Mouse (Mus musculus) 3134 (cell line): ENCODE data around the gene Cfb.
A peak's percentile ranks its signal among the peaks of the same experiment; 100 is the strongest.
"Not testable (repeated sequence)": the region's sequence is repeated elsewhere in the genome, so short reads cannot be mapped to it uniquely, and the experiment has no call there.

ENCODE experiments used
- DNase-seq: peaks from one replicate; pipeline ENCODE4 v3.0.0-alpha.2; 2011; ENCODE audit warnings: low spot score; ENCODE audit not compliant: insufficient read length; ENCODE audit errors: extremely low read depth

Gene Cfb

GRCm38 (mm10) chr17:34838785-34839184 is 23.5 kb downstream of the Cfb start:
- no peak for DNase-seq

GRCm38 (mm10) chr17:34837464-34838324 is 24.6 kb downstream of the Cfb start:
- DNase-seq: no peak

- peak; percentile 96 for DNase-seq
Measured at GRCm38 (mm10) chr17:34836856-34837221, 25.5 kb downstream of the Cfb start, which contains the start of the genes Stk19 and Dxo. Stk19 (minus strand) TSS chr17:34836945. Dxo (plus strand) TSS chr17:34837019.

GRCm38 (mm10) chr17:34836155-34836855 is 26.0 kb downstream of the Cfb start:
- no peak for DNase-seq

- DNase-seq: not testable (repeated sequence)
Measured at GRCm38 (mm10) chr17:34830776-34831175, 31.5 kb downstream of the Cfb start.

- DNase-seq: no peak
Measured at GRCm38 (mm10) chr17:34814818-34815370, 47.4 kb downstream of the Cfb start.

- peak; percentile 38 for DNase-seq
Measured at GRCm38 (mm10) chr17:34813747-34814146, 48.6 kb downstream of the Cfb start.

- no peak for DNase-seq
Measured at GRCm38 (mm10) chr17:34811275-34811674, 51.0 kb downstream of the Cfb start.

GRCm38 (mm10) chr17:34810811-34811210 is 51.5 kb downstream of the Cfb start:
- DNase-seq: not testable (repeated sequence)

- DNase-seq: not testable (repeated sequence)
Measured at GRCm38 (mm10) chr17:34810411-34810810, 51.9 kb downstream of the Cfb start.

GRCm38 (mm10) chr17:34808599-34809205 is 53.6 kb downstream of the Cfb start:
- DNase-seq: no peak

- no peak for DNase-seq
Measured at GRCm38 (mm10) chr17:34807176-34807575, 55.1 kb downstream of the Cfb start.
